Mouse (Mus musculus) monocyte, adult 59 days (primary cell): ENCODE measurements around the gene Eif4e. TPM values are rescaled to one million over a fixed set of nuclear protein-coding genes. Genes with fewer than 3 reads are reported as not detected.

Experiments
- total RNA-seq, 2 experiments: library from RNA; stranded (reverse); gene quantifications; one replicate each; pipeline ENCODE4 v1.2.4; 2023

Gene Eif4e
- 10 to 100 TPM; 57.7 to 61.9 TPM for total RNA-seq

GRCm38 (mm10) chr3:138526073-138526915 lies at the start of gene Eif4e:
Gene Eif4e (plus strand): TSS chr3:138526179.

GRCm38 (mm10) chr3:138489327-138490033 lies 36.5 kb upstream of the Eif4e start, which contains the start of gene Metap1:
Gene Metap1 (minus strand): TSS chr3:138489515.

Other genes with a start within 250 kb of the Eif4e start
- not detected for gene Adh6a, start 212.9 kb upstream of the Eif4e start, total RNA-seq
- gene Adh6b, start 184.4 kb upstream of the Eif4e start, total RNA-seq = not detected
- not detected for gene Adh4, start 110.7 kb upstream of the Eif4e start, total RNA-seq
- gene Adh5, start 83.1 kb upstream of the Eif4e start, total RNA-seq = 10 to 100 TPM; 43.9 to 47.6 TPM
- gene Metap1, start 36.7 kb upstream of the Eif4e start, total RNA-seq = 10 to 100 TPM; 22.7 to 25.2 TPM
- gene Tspan5, start 216.0 kb downstream of the Eif4e start, total RNA-seq = 10 to 100 TPM; 21.4 to 22.8 TPM